Mouse (Mus musculus) midbrain, embryonic 14.5 days (tissue): Measurements from ENCODE around the gene Gpsm3. TPM values are rescaled to one million over a fixed set of nuclear protein-coding genes. Genes with fewer than 3 reads are reported as not detected.

Source experiments
- ATAC-seq: fragments of 200-750 bp; cut with Nextera tagmentation; 2 replicates; pipeline ENCODE4 v1.8.0; 2017; ENCODE audit warnings: moderate number of reproducible peaks, moderate library complexity; ENCODE audit not compliant: low FRiP score, low TSS enrichment
- DNase-seq: peaks from one replicate; pipeline ENCODE4 v3.0.0-alpha.2; 2015
- H3K27ac ChIP-seq: fragments of 300-500 bp; sonication (generic); replicated peaks from 2 replicates; pipeline ENCODE4 v1.5.1; 2014; ENCODE audit warnings: mild to moderate bottlenecking, low read depth, low read length, moderate library complexity
- H3K27me3 ChIP-seq: fragments of 300-500 bp; sonication (generic); 2 replicates; pipeline ENCODE4 v1.6.1; 2014; ENCODE audit warnings: low read length, control low read depth, mixed read lengths; ENCODE audit not compliant: control insufficient read depth, insufficient read depth
- H3K36me3 ChIP-seq: fragments of 300-500 bp; sonication (generic); 2 replicates; pipeline ENCODE4 v1.6.1; 2014; ENCODE audit warnings: low read length, control low read depth; ENCODE audit not compliant: control insufficient read depth, insufficient read depth
- H3K4me1 ChIP-seq: fragments of 300-500 bp; sonication (generic); 2 replicates; pipeline ENCODE4 v1.6.1; 2014; ENCODE audit warnings: mild to moderate bottlenecking, antibody characterized with exemption, low read length, control low read depth; ENCODE audit not compliant: control insufficient read depth, insufficient read depth
- H3K4me2 ChIP-seq: fragments of 300-500 bp; sonication (generic); 2 replicates; pipeline ENCODE4 v1.6.1; 2014; ENCODE audit warnings: mild to moderate bottlenecking, low read length, moderate library complexity
- H3K4me3 ChIP-seq: fragments of 300-500 bp; sonication (generic); replicated peaks from 2 replicates; pipeline ENCODE4 v1.5.1; 2014; ENCODE audit warnings: low read depth, low read length
- H3K9ac ChIP-seq: fragments of 300-500 bp; sonication (generic); replicated peaks from 2 replicates; pipeline ENCODE4 v1.6.1; 2014; ENCODE audit warnings: mild to moderate bottlenecking, low read length, moderate library complexity
- H3K9me3 ChIP-seq: fragments of 300-500 bp; sonication (generic); 2 replicates; pipeline ENCODE4 v1.6.1; 2016; ENCODE audit warnings: low read length, control low read depth, mixed read lengths; ENCODE audit not compliant: control insufficient read depth
- WGBS: fragments of 180-500 bp; shearing (Covaris S2); extraction: QIAGEN DNeasy Blood & Tissue Kit; methylation state at CpG from one replicate; pipeline ENCODE4 v1.1.7; 2014; 5-methylcytosine and 5-hydroxymethylcytosine counted together
- polyA plus RNA-seq: library from polyadenylated mRNA; unstranded; fragments of >200 nt; fragmentation: Nextera tagmentation; extraction: Ambion mirVana; gene quantifications from 2 replicates; pipeline ENCODE4 v1.2.1, GENCODE M21; 2014

The Gpsm3 gene
- polyA plus RNA-seq, 1 experiment from 2014 or later: 4.3 TPM

DNA sequence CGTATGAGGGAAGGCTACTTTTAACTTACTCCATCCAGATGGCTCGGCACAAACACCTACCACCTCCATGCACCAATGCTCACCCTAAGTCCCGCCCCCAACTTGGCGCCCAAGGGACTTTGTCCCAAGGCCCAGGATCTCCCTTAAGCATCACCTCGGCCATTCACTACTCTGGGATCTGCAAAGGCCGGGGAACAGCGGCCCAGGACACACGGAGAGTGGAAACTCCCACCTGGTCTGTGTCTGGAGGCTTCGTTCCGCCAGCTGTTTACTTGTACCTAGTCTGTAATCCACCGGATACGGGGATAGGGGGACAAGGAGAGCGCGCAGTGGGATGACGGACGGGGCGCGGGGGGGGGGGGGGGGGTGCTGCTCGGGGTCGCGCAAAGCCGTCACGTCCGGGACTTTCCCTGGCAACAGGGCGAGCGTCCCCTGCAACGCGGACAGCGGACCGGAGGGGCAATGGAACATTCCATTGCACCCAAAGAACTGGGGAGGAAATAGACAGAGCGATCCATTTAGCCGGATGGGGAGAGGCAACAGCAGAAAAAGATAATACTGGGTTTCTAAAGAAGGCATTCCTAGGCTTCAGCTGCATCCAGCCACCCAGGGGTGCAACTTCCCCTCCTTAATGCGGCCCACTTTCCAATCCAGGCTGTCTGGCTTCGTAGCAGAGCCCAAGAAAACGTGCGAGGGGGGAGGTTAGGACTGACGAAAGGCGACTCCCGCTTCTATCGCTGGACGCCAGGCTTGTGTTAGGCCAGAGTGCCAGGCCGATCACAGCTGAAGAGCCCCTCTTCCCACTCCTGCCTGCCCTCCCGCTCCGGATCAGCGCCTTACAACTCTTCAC is 37.7 kb downstream of the Gpsm3 start:
- peak; percentile 94 for DNase-seq
- H3K4me1 ChIP-seq: peaks cover 50% of the 10 kb centered on the region

DNA sequence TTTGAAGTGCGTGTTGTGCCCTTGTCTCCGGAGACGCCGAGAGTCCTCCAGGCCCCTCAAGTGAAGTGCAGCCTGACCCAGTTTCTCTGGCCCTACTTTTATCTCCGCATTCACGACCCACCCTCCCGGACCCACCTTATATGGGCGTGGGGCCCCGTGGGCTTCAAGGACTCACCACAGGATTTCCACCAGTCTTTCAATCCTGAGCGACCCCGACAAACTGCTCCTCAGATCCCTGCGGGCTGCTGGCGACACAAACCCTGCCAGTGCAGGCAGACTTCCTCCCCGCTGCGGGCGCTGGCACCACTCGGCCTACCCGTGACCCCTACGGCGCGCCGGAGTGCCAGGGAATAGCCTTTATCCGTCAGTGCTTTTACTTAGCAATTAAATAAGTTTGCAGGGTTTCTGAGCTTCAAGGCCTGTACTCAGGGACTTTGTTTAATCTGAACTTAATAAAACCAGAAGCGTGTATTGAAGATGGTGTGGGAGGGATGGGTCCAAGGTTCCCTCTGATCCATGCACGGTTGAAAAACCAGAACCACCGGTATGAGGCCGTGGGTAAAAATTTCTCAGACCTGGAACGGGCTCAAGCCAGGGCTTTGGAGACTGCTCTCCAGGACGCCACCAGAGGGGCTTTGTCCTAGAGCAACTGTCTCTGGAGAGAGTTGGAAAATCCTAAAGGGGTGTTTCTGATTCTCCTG is 38.5 kb downstream of the Gpsm3 start, which contains the start of gene Ppt2:
Ppt2 (minus strand) TSS at position 568 of the 701 bp plus-strand sequence.
- DNase-seq (peak; percentile 53), ATAC-seq (no peak)
- H3K27ac ChIP-seq: peak within 1 kb of the TSS; percentile 93
- no peaks in the 10 kb centered on the region for H3K9me3 ChIP-seq
- H3K9ac ChIP-seq: peak within 1 kb of the TSS; percentile 68
- peak within 1 kb of the TSS; percentile 71 for H3K4me3 ChIP-seq
- WGBS: 6% methylated on average over 29 of the region's 29 CpGs
- H3K27me3 ChIP-seq: peaks cover 14% of the 10 kb centered on the region; the same call in 1 of the 2 replicates
- H3K4me2 ChIP-seq: peak within 1 kb of the TSS; percentile 90
- H3K4me1 ChIP-seq: peaks cover 53% of the 10 kb centered on the region
- peaks cover 1% of the 10 kb centered on the region; the same call in 1 of the 2 replicates for H3K36me3 ChIP-seq

More for the DNA sequence above, 37.7 kb downstream of the Gpsm3 start:
- Histone ChIP-seq H3K36me3 (peaks cover 9% of the 10 kb centered on the region), H3K27ac (peak overlapping the region; percentile 93), H3K9ac (peak overlapping the region; percentile 68), H3K4me2 (peak overlapping the region; percentile 90), H3K9me3 (no peaks in the 10 kb centered on the region), H3K27me3 (peaks cover 11% of the 10 kb centered on the region; the same call in 1 of the 2 replicates), H3K4me3 (peak overlapping the region; percentile 71)
- peak; percentile 78 for ATAC-seq
- 0% methylated on average over 40 of the region's 45 CpGs for WGBS

- Histone ChIP-seq H3K4me3 (peak overlapping the region; percentile 71), H3K27me3 (peaks cover 14% of the 10 kb centered on the region; the same call in 1 of the 2 replicates), H3K9ac (peak overlapping the region; percentile 68; the same call in 1 of the 2 replicates), H3K9me3 (no peaks in the 10 kb centered on the region), H3K36me3 (no peaks in the 10 kb centered on the region), H3K4me2 (peak overlapping the region; percentile 90), H3K27ac (peak overlapping the region; percentile 93), H3K4me1 (peaks cover 53% of the 10 kb centered on the region)
- ATAC-seq: no peak
- DNase-seq: no peak
- WGBS: 15% methylated on average over 5 of the region's 5 CpGs
These were observed 39.0 kb downstream of the Gpsm3 start for GRCm38 (mm10) chr17:34628644-34628967.

DNA sequence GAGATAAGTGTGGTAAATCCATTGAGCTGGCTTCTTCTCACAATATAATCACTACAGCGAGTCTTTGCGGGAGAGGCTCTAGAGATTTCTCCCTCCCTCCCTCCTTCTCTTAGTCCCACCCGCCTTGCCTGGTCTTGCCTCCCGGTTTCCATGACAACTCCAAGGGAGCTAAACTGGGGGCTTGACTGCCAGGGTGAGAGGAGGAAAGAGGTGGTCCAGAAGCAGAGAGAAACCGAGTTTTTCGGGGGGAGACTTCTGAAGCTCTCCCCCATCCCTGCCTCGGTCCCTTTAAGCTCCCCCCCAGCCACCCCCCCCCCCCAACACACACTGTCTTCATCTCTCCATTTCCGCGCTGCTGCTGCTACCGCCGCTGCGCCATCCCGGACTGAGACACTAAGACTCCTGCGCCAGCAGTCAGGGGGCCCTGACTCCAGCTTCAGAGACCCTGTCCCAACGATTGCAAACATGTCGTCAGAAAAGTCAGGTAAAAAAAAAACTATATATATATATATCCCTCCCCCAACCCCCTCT is 39.7 kb downstream of the Gpsm3 start, which contains the start of gene Prrt1:
Prrt1 (plus strand) TSS at position 313 of the 531 bp plus-strand sequence.
- DNase-seq (peak; percentile 89), ATAC-seq (peak; percentile 49; the same call in 1 of the 2 replicates)
- H3K36me3 ChIP-seq: no peaks in the 10 kb centered on the region
- under 1% methylated on average over 16 of the region's 16 CpGs for WGBS
- peak within 1 kb of the TSS; percentile 71 for H3K4me3 ChIP-seq
- peak within 1 kb of the TSS; percentile 90 for H3K4me2 ChIP-seq
- peak within 1 kb of the TSS; percentile 93 for H3K27ac ChIP-seq
- H3K27me3 ChIP-seq: peaks cover 14% of the 10 kb centered on the region; the same call in 1 of the 2 replicates
- H3K4me1 ChIP-seq: peaks cover 53% of the 10 kb centered on the region
- no peaks in the 10 kb centered on the region for H3K9me3 ChIP-seq
- H3K9ac ChIP-seq: peak within 1 kb of the TSS; percentile 68

GRCm38 (mm10) chr17:34629796-34630603 is 40.4 kb downstream of the Gpsm3 start:
- H3K27me3 ChIP-seq: peaks cover 14% of the 10 kb centered on the region; the same call in 1 of the 2 replicates
- peaks cover 53% of the 10 kb centered on the region for H3K4me1 ChIP-seq
- H3K4me2 ChIP-seq: peak overlapping the region; percentile 90
- DNase-seq (no peak), ATAC-seq (no peak)
- no peaks in the 10 kb centered on the region for H3K36me3 ChIP-seq
- WGBS: 17% methylated on average over 12 of the region's 12 CpGs
- peak overlapping the region; percentile 93; the same call in 1 of the 2 replicates for H3K27ac ChIP-seq
- H3K9ac ChIP-seq: peak overlapping the region; percentile 68
- peak overlapping the region; percentile 71 for H3K4me3 ChIP-seq
- no peaks in the 10 kb centered on the region for H3K9me3 ChIP-seq

DNA sequence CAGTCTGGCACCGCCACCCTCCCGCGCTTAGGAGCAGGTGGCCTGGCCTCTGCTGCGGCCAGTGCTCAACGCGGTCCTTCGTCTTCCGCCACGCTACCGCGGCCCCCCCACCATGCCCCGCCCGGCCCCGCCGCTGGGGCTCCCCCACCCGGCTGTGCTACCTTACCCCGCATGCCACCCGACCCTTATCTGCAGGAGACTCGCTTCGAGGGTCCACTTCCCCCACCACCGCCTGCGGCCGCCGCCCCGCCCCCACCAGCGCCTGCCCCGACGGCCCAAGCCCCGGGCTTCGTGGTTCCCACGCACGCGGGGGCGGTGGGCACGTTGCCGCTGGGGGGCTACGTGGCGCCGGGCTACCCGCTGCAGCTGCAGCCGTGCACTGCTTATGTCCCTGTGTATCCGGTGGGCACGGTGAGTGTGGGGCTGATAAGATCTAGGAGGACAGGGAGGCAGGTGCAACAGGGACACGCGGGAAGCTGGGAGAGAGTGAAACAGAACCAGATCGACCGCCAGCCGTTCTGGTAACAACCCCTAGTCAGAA is 41.2 kb downstream of the Gpsm3 start:
- Histone ChIP-seq H3K4me1 (peaks cover 52% of the 10 kb centered on the region), H3K27me3 (peaks cover 14% of the 10 kb centered on the region; the same call in 1 of the 2 replicates), H3K9me3 (no peaks in the 10 kb centered on the region), H3K36me3 (no peaks in the 10 kb centered on the region), H3K4me3 (peak overlapping the region; percentile 71), H3K27ac (no peak overlapping the region), H3K4me2 (peak overlapping the region; percentile 90), H3K9ac (peak overlapping the region; percentile 43)
- 2% methylated on average over 48 of the region's 48 CpGs for WGBS
- peak; percentile 23 for DNase-seq
- ATAC-seq: no peak

GRCm38 (mm10) chr17:34631647-34632046 is 42.0 kb downstream of the Gpsm3 start:
- Histone ChIP-seq H3K4me3 (peak overlapping the region; percentile 71), H3K27me3 (peaks cover 14% of the 10 kb centered on the region; the same call in 1 of the 2 replicates), H3K4me2 (peak overlapping the region; percentile 90), H3K36me3 (no peaks in the 10 kb centered on the region), H3K9ac (peak overlapping the region; percentile 43; the same call in 1 of the 2 replicates), H3K4me1 (peaks cover 44% of the 10 kb centered on the region), H3K27ac (no peak overlapping the region), H3K9me3 (no peaks in the 10 kb centered on the region)
- 7% methylated on average over 12 of the region's 12 CpGs for WGBS
- DNase-seq: no peak
- no peak for ATAC-seq
